Mouse (Mus musculus): ENCODE measurements around the gene Stau1. TPM values are rescaled to one million over a fixed set of nuclear protein-coding genes. Genes with fewer than 3 reads are reported as not detected.
"Not testable (repeated sequence)": the region's sequence is repeated elsewhere in the genome, so short reads cannot be mapped to it uniquely, and the experiment has no call there.

Gene Stau1
- 44.0 and 44.8 TPM in 2 replicates for polyA plus RNA-seq (2015; fragmentation: Nextera tagmentation; extraction: Ambion mirVana)

DNA sequence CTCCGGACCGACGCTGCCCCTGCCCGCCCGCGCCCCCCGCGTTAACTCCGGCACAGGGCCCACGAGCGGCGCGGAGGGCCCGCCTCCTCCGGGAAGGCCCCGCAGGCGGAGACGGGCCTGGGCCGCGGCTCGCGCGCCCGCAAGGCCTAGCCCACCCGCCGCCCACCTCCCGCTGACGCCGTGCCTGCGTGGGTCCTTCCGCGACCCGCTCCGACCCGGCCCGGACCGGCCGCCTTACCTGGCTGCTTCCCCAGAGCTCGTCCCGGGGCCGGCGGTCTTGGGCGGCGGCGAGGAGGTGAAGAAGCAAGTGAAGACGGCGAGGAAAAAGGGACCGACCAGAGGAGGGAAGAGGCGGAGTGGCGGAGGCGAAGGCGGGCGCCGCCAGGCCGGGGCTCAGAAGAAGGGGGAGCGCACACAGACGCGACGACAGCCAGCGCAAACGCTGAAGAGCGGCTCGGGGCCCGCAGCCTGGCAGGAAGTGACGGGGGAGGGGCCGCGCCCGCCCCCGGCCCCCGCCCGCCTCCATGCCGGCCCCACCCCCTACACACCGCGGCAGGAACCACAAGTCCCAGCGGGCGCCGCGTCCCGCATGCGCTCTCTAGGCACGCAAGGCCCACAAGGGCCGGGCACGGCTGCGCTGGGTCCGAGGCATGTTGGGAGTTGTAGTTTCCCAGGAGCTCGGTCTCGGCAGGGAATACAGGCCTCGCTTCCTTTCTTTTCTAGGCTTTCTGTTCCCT lies at the start of gene Stau1:
Gene Stau1, minus strand, starts transcription at position 504 of the 737 bp plus-strand sequence.
- peak; percentile 98 for DNase-seq (ENCODE audit: low spot score)

DNA sequence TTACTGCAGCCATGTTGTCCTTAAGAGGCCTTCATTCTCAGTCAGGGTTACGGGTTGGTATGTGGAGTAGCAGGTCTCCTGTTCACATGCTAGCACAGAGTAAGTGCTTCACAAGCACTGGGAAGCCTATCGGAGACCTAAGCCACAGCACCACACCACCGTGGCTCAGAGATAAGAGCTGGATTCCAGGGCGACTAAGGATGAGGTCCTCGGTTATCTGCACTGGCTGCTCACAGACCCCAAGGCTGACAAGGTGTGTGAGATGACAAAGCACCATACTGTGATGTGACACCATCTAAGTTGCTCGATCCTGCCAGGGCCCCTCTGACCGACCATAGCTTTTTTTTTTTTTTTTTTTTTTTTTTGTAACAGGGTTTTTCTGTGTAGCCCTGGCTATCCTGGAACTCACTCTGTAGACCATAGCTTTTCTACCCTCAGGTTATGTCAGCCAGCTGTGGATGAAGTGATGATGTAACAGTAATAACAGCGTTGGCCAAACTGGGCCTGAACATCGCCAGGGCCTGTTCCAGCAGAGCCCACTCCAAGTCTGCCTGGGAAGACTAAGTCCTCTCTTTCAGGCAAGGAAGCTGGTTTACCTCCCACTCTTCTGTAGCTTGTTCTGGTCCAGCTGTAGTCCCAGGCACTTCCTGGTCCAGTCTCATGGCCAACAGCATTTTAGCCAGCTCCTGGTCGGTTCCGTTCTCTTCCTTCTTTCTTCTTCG lies 47.5 kb upstream of the Stau1 start:
- no peak for DNase-seq (ENCODE audit: low spot score)

DNA sequence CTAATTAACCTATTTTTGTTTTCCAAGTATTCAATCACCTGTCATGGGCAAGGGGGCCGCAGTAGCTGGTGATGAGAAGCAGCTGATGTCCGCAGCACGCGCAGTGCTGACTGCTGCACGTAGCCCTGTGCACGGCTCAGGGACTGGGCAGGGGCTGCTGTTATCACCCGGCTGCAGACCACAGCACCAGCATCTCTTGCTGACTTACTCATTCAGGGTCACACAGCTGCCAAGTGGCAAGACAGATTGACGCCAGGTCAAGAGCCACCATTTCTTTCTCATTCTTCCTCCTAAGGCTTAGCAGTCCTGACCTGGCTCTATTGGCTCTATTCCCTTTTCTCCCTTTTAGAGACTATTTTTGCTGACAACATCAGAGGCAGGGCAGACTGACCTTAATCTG lies 43.3 kb upstream of the Stau1 start:
- DNase-seq (ENCODE audit: low spot score), result no peak

DNA sequence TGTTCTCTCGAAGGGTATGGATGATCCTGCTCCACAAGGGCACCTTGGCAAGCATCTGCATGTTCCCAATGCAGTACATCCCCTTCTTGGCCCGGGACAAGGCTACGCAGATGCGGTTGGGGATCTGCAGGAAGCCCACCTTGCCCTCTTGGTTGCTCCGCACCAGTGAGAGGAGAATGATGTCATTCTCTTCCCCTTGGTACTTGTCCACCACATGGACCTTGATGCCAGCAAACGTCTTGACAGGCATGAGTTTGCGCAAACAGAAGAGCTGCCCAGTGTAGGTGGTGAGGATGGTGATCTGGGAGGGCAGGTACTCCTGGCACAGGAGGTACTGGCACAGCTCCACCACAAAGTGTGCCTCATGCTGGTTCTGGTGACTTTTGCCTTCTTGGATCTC lies 42.6 kb upstream of the Stau1 start:
- DNase-seq (ENCODE audit: low spot score), result no peak

DNA sequence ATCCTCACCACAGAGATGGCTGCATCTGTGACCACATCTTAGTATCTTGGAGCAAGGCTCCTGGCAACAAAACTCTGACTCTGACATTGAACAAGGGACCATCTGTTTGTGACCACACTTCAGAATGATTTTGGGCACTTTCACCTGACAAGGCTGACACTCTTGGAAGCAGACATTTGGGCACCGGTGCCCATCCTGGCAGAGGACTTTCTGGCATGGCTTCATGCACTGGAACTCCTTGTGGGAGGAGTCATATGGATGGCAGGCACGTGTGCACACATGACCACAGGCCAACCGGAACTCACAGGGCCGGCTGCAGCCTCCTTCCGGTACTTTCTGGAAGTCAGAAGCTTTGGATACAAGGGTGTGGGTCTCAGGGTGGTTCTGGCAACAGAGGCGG lies 42.2 kb upstream of the Stau1 start:
- DNase-seq (ENCODE audit: low spot score), result no peak

DNA sequence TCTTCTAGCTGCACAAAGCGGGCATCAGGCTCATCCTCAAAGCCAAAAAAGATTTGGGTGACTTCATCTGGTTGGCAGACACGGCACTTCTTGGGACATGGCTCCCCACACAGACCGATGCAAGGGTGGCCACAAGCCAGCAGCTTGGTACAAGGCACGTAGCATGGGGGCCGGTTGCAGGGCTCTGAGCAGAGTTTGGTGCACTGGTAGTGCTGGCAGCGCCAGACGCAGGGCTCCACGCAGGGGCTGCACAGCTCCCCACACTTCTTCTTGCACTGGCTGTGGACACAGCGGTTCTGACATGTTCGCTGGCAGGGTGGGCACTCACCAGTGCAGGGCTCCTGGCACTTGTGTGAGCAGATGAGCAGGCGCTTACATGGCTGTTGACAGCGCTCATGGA lies 41.6 kb upstream of the Stau1 start:
- no peak for DNase-seq (ENCODE audit: low spot score)

DNA sequence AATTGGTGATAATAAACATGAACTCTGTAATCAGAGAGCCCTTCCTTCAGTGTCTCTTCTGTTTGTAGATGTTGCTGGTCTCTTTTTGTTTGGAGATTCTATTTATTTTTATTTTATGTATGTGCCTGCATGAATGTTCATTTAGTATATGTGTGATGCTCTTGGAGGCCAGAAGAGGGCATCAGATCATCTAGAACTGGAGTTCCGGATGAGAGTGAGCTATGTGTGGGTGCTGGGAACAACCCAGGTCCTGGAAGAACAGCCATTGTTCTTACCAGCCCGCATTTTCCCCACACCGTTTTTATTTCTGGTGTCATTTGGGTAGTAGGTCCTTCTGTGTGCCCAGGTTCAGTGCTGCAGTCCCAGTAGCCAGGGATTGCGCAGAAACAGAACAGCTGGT lies 34.4 kb upstream of the Stau1 start:
- DNase-seq (ENCODE audit: low spot score), result no peak

DNA sequence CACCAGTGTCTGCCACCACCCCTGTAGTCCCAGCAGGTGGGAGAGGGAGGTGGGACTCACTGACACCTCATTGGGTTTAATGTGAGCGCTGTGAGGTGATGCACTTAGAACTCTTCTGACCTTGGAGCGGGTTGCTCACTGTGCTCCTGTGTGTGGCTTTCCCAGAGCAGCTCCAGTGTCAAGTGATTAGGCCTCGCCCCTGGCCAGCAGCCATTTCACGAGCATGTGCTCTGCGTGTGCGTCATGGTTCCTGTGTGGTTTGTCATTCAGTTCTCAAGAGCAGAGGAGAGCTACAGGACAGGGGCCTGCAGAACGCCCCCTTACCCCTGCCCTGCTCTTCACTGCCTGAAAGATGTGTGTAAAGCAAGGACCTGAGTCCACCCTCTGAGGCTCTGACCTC lies 32.5 kb upstream of the Stau1 start:
- no peak for DNase-seq (ENCODE audit: low spot score)

DNA sequence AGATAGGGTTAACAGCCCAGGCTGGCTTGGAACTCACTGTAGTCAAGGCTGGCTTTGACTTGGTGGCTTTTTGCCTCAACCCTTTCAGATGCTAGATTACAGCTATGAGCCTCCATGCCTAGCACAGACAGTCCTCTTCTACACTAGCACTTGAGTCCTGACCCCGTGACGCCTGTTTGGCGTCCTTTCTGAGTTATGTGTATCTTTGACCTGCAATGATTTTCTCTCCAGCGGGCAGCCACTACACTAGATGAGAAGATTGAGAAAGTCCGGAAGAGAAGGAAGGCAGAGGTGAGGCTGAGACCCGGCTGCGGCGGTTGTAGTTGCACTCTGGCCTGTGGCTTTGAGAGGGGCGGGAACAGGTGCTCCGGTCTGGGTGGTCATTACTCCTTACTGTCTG lies 23.3 kb upstream of the Stau1 start:
- no peak for DNase-seq (ENCODE audit: low spot score)

DNA sequence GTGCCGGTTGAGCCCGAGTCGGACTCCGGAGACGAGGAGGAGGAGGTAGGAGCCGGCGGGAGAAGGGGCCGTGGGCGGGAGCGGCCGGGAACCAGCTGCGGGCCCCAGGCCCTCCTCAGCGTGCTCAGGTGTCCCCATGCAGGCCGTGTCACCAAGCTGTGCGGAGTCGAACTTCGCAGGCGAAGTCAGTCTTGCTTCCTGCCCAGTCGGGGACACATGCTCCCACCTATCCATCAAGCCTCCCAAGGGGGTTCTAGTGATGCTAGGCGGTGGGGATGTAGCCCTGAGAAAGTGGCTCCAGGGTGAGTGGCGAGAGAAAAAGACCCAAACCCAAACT lies 19.3 kb upstream of the Stau1 start:
- no peak for DNase-seq (ENCODE audit: low spot score)

DNA sequence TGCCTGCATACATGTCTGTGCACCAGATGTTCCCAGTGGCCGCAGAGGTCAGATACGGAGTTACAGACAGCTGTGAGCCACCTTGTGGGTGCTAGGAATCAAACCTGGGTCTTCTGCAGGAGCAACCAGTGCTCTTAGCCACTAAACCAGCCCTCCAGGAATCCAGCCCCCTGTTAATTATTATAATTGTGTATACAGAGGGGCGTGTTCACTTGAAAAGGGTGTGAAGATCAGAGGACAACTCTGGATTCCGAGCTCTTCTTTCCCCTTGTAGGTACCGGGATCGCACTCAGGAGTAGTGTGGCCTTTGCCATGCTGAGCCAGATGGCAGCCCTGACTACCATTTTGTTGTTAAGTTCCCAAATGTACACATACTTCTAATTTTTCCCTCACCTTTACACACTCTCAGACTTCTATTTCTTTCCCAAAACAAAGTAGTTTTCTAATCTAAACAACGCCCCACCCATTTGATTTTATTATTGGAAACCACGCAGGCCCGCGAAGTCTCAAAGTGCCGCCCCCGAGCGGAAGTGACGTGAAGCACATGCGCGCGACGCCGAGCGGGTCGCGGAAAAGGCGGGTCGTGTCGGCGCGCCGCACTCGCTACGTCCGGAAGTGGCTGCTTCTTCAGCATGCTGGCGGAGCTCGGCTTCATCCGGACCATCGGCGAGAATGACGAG lies 18.7 kb upstream of the Stau1 start, which contains the start of gene Ddx27:
Gene Ddx27, plus strand, starts transcription at position 492 of the 680 bp plus-strand sequence.
- peak; percentile 95 for DNase-seq (ENCODE audit: low spot score)

DNA sequence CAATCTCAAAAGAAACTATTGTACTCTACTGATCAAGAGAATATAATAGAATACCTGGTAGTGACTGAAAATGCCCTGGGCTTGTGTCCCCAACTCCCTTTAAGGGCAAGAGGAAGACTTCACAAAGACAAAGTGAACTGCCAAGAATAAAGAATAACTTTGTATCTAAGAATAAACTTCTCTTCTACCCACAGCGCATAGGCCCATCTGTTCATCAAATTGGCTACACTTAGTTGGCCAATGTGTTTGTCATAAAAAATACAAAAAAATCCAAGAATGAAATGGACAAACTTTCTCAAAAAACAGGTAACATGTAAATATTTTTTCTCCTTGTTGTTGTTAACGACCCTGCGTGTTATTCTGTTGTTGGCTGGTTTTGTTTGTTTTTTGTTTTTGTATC lies 14.4 kb upstream of the Stau1 start:
- no peak for DNase-seq (ENCODE audit: low spot score)

DNA sequence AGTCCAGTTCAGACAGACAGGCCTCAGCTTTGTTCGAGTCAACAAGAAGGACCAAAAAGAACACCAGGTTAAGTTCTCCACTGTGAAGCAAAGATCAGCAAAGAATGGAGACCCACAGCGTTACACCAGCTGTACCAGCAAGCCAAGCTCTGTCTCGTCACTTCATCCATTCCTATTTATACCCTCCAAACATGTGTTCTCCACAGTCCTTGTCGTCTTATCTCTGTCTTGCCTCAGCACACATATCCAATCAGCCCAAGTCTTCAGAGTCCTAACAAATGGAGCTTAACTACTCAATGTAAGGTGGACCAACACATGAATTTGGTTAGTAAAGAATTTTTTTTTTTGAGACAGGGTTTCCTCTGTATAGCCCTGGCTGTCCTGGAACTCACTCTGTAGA lies 13.4 kb upstream of the Stau1 start:
- no peak for DNase-seq (ENCODE audit: low spot score)

DNA sequence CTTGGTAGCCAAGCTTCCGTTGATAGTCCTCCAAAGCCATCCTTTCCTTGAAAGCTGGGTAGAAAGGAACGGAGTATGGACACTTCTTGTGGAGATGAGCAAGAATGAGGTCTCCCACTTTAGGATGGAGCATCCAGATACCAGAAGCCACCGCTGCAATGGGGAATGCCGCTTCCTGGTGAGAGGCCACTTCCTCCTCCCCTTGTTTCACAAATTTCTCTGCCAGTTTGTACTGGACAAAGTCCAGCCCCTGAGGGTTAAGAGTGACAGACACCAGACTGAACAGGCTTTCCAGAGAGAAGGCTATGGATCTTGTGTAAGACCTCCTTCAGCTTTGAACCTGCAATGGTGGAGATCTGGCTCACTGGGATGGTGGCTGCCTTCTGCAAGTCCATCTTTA lies 11.5 kb upstream of the Stau1 start:
- DNase-seq (ENCODE audit: low spot score), result not testable (repeated sequence)

DNA sequence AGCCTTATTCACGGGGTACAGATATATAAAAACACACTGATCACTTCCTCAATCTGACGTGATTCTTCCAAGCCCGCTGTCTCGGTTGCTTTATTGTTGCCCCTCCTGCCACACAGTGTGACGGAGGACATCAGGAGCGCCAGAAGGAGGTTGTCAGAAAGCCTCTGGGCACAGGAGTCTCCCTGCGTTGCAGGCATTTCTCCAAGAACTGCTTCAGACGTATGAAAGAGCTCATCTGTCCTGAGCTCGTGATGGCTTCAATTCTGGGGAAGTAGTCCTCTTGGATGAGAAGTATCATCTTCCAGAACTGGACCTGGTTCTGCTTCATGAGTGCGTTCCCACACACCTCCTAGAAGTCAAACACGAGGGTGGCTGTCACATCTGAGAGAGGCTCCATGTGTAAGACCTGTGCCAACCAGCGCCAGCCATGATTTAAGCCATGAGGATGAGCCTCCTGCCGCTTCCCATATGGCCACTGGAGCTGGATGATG lies 10.9 kb upstream of the Stau1 start:
- DNase-seq (ENCODE audit: low spot score), result no peak

DNA sequence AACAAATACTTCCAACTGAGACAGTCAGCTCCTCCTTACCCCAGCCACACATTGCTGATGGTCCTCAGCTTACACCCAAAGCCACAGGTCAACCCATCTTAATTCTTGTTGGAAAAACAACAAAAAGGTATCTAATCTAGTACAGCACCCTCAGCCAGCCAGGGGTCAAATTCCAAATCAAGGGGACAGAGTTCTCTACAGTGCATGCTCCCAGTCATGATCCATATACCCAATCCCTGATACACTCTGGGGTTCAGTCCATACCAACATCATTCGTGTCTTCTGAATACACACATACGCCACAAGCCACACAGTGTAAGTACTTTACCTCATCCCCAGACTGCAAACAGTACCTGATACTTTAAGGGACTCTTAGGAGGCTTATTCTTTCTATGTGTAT lies 10.3 kb upstream of the Stau1 start:
- no peak for DNase-seq (ENCODE audit: low spot score)

DNA sequence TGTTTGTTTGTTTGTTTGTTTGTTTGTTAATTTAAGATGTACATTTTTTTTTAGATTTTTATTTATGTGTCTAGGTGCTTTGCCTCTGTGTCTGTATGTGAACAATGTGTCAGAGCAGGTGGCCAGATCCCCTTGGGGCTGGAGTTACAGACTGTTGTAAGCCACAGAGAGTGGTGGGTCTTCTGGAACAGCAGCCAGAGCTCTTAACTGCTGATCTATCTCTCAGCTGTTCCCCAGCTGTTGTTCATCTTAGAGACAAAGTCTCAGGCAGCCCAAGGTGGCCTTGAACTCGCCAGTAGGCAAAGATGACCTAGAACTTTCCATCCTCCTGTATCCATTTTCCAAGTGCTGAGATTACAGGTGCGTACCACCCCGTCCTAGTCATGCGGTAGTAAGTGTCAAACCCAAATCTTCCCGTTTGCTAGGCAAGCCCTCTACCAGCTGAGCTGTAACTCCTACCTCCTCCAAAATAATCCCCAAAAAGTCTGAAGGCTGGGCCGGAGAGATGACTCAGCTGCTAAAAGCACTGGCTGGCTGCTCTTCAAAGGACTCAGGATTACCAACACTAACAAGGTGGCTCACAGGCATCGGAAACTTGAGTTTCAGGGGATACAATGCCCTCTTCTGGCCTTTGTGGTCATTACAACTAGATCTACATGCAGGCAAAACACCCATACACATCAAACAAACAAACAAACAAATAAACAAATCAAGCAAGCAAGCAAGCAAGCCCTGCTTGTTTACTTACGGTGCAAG lies 8.2 kb upstream of the Stau1 start:
- DNase-seq (ENCODE audit: low spot score), result peak; percentile 84

DNA sequence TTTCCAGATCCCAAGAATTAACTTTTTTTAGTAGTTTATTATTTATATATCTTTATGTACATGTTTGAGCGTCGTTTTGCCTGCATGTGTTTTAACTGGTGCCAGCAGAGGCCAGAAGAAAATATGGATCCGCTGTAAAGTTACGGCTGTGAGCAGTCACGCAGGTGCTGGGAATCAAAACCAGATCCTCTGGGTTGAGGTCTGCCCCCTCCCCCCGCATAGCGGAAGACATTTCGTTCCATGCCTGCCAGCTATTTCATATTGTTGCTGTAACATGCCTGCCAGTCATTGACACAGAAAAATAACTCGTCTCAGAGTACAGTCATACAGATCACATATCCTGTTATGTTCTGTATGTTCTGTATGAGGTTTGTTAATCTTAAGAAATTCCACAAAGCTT lies 5.4 kb upstream of the Stau1 start:
- DNase-seq (ENCODE audit: low spot score), result no peak

DNA sequence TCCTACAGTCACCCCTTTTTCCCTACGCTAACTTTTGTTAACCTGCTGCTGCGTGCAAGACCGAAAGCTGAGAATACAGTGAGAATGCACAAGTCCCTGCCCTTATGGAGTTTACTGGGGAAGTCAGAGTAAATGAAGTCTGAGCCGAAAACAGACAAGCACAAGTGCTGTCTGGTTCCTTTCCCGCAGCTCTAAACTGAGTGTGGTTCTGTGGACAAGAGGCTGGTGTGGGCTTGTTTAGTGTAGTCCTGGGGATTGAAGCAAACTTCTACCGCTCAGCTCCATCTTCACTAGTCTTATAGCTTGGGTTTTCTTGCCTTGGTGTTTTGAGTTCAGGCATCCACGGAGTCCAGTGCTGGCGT lies 415 bp upstream of the Stau1 start:
- DNase-seq (ENCODE audit: low spot score), result no peak

DNA sequence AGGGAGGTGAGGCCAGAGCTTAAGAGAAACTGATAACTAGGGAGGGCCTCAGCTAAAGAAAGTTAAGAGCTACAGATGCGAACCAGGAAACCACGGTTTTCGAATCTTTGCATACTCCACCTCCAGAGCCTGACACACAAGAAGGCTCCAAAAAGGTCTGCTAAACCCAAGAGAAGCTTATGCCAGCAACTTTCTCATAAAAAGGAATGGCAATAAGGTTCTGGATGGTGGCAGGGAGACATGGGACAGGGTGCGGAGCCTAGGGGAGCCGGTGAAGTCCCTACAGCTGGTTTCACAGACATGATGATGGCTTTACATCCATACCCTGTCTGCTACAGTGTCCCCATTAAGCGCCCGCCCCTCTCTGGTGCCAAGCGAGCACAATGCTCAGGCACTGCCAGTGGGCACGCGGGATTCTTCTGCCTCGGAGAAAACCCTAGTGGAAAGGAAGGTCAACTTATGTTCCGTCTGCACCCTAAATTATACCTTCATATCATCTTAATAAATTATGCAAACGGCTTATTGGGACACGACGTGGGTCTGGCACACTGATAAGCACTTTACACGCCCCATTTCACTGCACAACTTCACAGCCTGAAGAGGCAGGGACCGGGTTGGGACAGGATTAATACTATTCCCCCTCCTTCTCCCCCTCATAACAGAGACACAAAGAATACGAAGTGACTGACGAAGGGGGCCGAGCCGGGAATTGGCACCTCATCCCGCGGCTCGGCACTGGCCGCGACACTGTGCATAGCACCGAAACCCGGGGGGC lies 891 bp downstream of the Stau1 start:
- DNase-seq (ENCODE audit: low spot score), result peak; percentile 46

DNA sequence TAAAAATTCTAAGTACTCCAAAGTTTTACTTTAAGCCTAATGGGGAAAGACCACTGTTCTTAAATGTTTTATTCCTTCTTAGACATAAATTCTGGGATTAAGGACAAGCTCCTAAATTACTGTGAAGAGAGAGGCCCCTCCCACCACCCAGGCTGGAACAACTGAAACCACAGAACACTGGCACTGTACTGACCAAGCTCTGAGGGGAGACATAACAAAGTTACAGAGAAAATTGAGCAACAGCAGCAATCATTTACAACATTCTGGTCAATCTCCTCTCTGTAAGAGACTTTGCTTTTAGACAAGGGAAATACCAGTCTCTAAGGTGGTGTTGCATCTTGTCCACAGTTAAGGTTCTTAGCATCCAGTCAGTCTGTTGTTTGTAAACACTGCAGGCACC lies 4.2 kb downstream of the Stau1 start:
- DNase-seq (ENCODE audit: low spot score), result no peak

All from thymus, postnatal 0 days (tissue).